Mouse (Mus musculus) midbrain, embryonic 12.5 days (tissue): ENCODE data around the gene Tnfsfm13. TPM values are rescaled to one million over a fixed set of nuclear protein-coding genes. Genes with fewer than 3 reads are reported as not detected.
"Not testable (repeated sequence)": the region's sequence is repeated elsewhere in the genome, so short reads cannot be mapped to it uniquely, and the experiment has no call there.

Experiments
- ATAC-seq: fragments of 200-750 bp; cut with Nextera tagmentation; 2 replicates; pipeline ENCODE4 v1.8.0; 2017; ENCODE audit warnings: low read depth, moderate TSS enrichment, moderate library complexity; ENCODE audit not compliant: low FRiP score
- H3K27ac ChIP-seq: fragments of 300-500 bp; sonication (generic); replicated peaks from 2 replicates; pipeline ENCODE4 v1.5.1; 2016; ENCODE audit warnings: mild to moderate bottlenecking
- H3K27me3 ChIP-seq: fragments of 300-500 bp; sonication (generic); 2 replicates; pipeline ENCODE4 v1.6.1; 2016; ENCODE audit warnings: mild to moderate bottlenecking
- H3K36me3 ChIP-seq: fragments of 300-500 bp; sonication (generic); 2 replicates; pipeline ENCODE4 v1.6.1; 2016
- H3K4me1 ChIP-seq: fragments of 300-500 bp; sonication (generic); 2 replicates; pipeline ENCODE4 v1.6.1; 2016
- H3K4me2 ChIP-seq: fragments of 300-500 bp; sonication (generic); replicated peaks from 2 replicates; pipeline ENCODE4 v1.6.1; 2016; ENCODE audit warnings: mild to moderate bottlenecking, moderate library complexity
- H3K4me3 ChIP-seq: fragments of 300-500 bp; sonication (generic); 2 replicates; pipeline ENCODE4 v1.5.1; 2016; ENCODE audit warnings: mild to moderate bottlenecking
- H3K9ac ChIP-seq: fragments of 300-500 bp; sonication (generic); replicated peaks from 2 replicates; pipeline ENCODE4 v1.6.1; 2016; ENCODE audit warnings: mild to moderate bottlenecking, moderate library complexity
- H3K9me3 ChIP-seq: fragments of 300-500 bp; sonication (generic); 2 replicates; pipeline ENCODE4 v1.6.1; 2016; ENCODE audit warnings: mild to moderate bottlenecking
- WGBS: fragments of 180-500 bp; shearing (Covaris S2); methylation state at CpG from one replicate; pipeline ENCODE4 v1.1.7; 2016; 5-methylcytosine and 5-hydroxymethylcytosine counted together
- polyA plus RNA-seq: library from polyadenylated mRNA; unstranded; fragments of >200 nt; fragmentation: Nextera tagmentation; extraction: Ambion mirVana; gene quantifications from 2 replicates; pipeline ENCODE4 v1.2.1, GENCODE M21; 2016

The Tnfsfm13 gene
- polyA plus RNA-seq, 1 experiment from 2014 or later = 0.65 TPM

DNA sequence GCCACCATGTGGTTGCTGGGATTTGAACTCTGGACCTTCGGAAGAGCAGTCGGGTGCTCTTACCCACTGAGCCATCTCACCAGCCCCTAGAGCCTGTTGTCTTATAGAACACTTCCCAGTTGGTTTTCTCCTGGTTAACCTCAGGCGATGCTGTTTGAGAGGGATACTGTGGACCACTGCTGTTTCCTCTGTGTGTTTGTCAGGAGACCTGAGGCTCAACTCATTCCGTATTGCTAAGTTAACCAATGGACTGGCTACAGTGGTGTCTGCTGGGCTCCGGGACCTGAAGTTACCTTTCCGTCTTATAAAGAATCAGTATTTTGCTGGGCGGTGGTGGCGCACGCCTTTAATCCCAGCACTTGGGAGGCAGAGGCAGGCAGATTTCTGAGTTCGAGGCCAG is 7.0 kb upstream of the Tnfsfm13 start:
- H3K9ac ChIP-seq, H3K9me3 ChIP-seq, H3K36me3 ChIP-seq, H3K4me3 ChIP-seq, H3K4me1 ChIP-seq, H3K27me3 ChIP-seq, H3K4me2 ChIP-seq, H3K27ac ChIP-seq, ATAC-seq: not testable (repeated sequence)
- 87% methylated on average over 10 of the region's 10 CpGs for WGBS

DNA sequence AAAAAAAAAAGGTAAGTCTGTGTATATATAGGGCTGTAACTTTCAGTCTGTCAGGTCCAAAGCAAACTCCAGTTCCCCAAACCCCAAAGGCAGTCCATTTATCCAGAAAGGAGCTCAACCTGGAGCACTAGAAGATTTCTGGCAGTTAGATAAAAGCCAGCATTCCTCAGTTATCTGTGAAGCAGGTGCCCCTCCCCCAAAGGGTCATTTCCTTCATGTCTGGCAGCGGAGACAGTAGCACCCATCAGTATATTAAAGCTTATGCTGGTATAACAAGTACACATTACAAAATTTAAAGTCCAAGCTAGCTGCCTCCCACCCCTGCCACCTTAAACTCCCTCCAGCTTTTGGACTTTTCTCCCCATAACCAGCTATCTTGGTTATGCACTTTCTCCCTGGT is 3.7 kb upstream of the Tnfsfm13 start:
- no peak overlapping the region for H3K4me3 ChIP-seq
- peaks cover 9% of the 10 kb centered on the region for H3K27me3 ChIP-seq
- H3K4me2 ChIP-seq = no peak overlapping the region
- no peak overlapping the region for H3K9ac ChIP-seq
- 92% methylated on average over 1 of the region's 1 CpGs for WGBS
- no peaks in the 10 kb centered on the region for H3K36me3 ChIP-seq
- no peak overlapping the region for H3K27ac ChIP-seq
- H3K4me1 ChIP-seq = peaks cover 10% of the 10 kb centered on the region
- H3K9me3 ChIP-seq = no peaks in the 10 kb centered on the region
- ATAC-seq = no peak

DNA sequence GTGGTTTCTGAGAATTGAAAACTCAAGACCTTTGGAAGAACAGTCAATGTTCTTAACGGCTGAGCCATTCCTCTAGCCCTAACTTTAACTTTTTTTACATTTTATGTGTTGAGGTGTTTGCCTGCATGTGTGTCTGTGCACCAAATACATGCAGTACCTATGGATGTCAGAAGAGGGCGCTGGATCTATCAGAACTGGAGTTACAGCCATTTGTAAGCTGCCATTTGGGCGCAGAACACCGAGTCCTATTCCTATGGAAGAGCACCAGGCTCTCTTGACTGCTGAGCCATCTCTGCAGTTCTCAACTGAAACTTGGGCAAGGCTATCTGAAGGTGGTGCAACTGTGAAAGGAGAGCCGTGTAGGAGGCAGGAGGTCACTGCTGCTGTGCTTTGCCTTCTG is 2.7 kb upstream of the Tnfsfm13 start:
- Histone ChIP-seq H3K27ac (no peak overlapping the region), H3K4me1 (peaks cover 10% of the 10 kb centered on the region), H3K4me2 (no peak overlapping the region), H3K4me3 (no peak overlapping the region), H3K27me3 (peaks cover 9% of the 10 kb centered on the region), H3K9me3 (no peaks in the 10 kb centered on the region), H3K9ac (no peak overlapping the region), H3K36me3 (no peaks in the 10 kb centered on the region)
- 70% methylated on average over 5 of the region's 5 CpGs for WGBS
- no peak for ATAC-seq

DNA sequence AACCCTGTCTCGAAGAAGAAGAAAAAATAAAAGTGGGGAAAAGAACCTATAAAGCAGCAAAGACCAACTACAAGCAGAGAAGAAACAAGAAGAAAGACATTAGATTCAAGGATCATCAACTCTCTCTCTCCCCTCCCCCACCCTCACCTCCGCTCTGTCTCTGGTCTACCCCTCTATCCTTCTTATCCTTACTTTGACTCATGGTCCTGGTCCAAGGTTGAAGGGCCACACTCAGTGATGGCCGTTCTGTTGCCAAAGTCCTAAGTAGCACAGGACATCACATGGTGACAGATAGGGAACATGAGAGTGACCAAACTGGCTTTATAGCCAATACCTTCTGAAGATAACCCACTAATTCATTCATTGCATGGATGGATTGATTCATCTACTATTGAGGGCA is 1.5 kb upstream of the Tnfsfm13 start:
- H3K9ac ChIP-seq = no peak overlapping the region
- no peaks in the 10 kb centered on the region for H3K36me3 ChIP-seq
- H3K4me2 ChIP-seq = no peak overlapping the region
- peaks cover 10% of the 10 kb centered on the region for H3K4me1 ChIP-seq
- ATAC-seq = no peak
- no peak overlapping the region for H3K4me3 ChIP-seq
- no peak overlapping the region for H3K27ac ChIP-seq
- H3K27me3 ChIP-seq = peaks cover 9% of the 10 kb centered on the region
- 86% methylated on average over 3 of the region's 3 CpGs for WGBS
- H3K9me3 ChIP-seq = no peaks in the 10 kb centered on the region

DNA sequence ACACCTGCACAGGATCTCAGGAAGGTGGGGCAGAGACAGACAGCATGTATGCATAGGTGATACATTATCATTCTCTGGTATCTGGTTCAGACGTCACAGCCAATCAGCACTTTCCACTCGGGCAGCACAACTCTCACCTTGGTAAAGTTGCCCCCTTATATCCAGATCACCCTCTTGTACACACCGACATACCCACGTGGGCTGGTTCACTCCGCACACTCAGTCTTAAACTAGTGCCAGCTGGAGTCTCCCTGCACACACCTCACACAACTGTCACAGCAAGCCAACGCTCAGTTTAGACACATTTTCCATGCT is 895 bp downstream of the Tnfsfm13 start:
- H3K36me3 ChIP-seq = no peaks in the 10 kb centered on the region
- ATAC-seq = no peak
- H3K9ac ChIP-seq = peak overlapping the region; percentile 90; the same call in 1 of the 2 replicates
- H3K4me2 ChIP-seq = peak overlapping the region; percentile 93
- no peaks in the 10 kb centered on the region for H3K9me3 ChIP-seq
- peak overlapping the region; percentile 53 for H3K4me3 ChIP-seq
- 33% methylated on average over 6 of the region's 6 CpGs for WGBS
- H3K27ac ChIP-seq = no peak overlapping the region
- peaks cover 14% of the 10 kb centered on the region for H3K27me3 ChIP-seq
- H3K4me1 ChIP-seq = peaks cover 10% of the 10 kb centered on the region

DNA sequence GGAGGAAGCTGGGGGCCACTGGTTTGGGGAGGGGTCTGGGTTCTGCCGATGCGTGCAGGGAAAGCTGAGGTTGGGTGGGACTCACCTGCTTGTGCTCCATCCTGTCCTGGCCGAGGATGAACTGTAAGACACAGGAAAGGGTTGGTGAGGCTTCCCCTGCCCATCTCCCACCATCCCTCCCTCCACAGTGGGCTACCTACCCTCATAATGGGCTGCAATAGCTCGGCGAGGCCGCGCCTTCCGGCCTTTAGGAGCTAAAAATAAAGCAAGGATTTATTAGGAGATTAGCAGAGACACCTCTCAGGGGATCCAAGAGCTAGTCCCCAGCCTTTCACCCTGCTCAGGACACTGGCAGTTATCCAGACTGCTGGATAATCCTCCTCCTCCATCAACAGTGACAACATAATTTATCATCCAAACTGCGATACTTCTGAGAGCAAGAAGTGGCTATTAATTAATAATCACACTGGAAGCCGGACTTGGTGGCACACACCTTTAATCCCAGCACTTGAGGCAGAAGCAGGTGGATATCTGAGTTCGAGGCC is 2.4 kb downstream of the Tnfsfm13 start:
- 58% methylated on average over 11 of the region's 11 CpGs for WGBS
- Histone ChIP-seq H3K4me3 (no peak overlapping the region), H3K36me3 (no peaks in the 10 kb centered on the region), H3K9me3 (no peaks in the 10 kb centered on the region), H3K4me2 (no peak overlapping the region), H3K27ac (no peak overlapping the region), H3K9ac (no peak overlapping the region), H3K27me3 (peaks cover 14% of the 10 kb centered on the region), H3K4me1 (peaks cover 10% of the 10 kb centered on the region)
- no peak for ATAC-seq

DNA sequence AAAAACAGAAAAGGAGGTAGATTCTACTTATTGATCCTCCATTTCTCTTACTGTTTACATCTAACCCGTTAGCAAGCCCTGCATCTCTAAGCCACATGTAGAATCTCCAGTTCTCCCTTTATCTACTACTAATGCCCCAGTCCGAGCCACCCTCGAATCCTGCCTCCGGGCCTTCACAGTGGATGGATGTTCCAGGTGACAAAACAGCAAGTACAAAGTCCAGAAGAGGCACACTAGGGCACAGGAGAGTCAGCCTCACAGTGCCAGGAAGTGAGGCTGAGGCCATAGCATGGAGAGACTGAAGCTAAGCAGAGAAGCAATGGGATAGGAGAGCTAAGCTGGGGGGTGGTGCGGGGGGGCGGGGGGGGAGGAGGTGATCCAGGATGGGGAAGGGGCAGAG is 3.0 kb downstream of the Tnfsfm13 start:
- no peak for ATAC-seq
- WGBS = 89% methylated on average over 6 of the region's 6 CpGs
- no peak overlapping the region for H3K4me3 ChIP-seq
- no peak overlapping the region for H3K27ac ChIP-seq
- no peak overlapping the region for H3K9ac ChIP-seq
- no peaks in the 10 kb centered on the region for H3K9me3 ChIP-seq
- H3K36me3 ChIP-seq = no peaks in the 10 kb centered on the region
- H3K4me1 ChIP-seq = peaks cover 10% of the 10 kb centered on the region
- no peak overlapping the region for H3K4me2 ChIP-seq
- peaks cover 14% of the 10 kb centered on the region for H3K27me3 ChIP-seq

DNA sequence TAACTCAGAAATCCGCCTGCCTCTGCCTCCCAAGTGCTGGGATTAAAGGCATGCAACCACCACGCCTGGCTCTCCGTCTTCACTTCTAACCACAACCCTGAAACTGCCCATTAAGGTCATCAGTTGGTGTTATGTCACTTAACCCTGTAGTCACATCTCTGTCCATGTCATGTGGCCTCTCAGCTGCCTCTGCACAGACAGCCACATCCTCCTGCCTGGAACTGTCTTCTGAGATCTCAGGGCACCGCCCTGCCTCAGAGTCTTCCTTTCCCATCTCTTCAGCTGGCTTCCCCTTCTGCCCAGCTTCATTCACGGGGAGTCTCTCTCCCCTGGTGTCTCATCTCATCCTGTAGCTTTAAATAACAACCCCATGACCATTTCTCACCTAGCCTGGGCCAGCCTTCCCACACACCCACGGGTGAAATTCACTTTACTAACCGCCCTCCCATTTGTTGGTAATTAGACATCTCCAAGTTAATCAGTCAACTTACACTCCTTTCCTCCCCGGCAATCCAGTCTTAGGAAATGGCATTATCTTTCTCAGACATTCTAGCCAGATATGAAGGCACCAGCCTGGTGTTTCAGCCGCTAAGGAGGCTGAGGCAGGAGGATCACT is 3.6 kb downstream of the Tnfsfm13 start:
- no peaks in the 10 kb centered on the region for H3K9me3 ChIP-seq
- peaks cover 15% of the 10 kb centered on the region for H3K27me3 ChIP-seq
- no peaks in the 10 kb centered on the region for H3K36me3 ChIP-seq
- no peak overlapping the region for H3K27ac ChIP-seq
- no peak overlapping the region for H3K9ac ChIP-seq
- H3K4me1 ChIP-seq = peaks cover 10% of the 10 kb centered on the region
- H3K4me2 ChIP-seq = no peak overlapping the region
- 84% methylated on average over 9 of the region's 9 CpGs for WGBS
- ATAC-seq = no peak
- no peak overlapping the region for H3K4me3 ChIP-seq

DNA sequence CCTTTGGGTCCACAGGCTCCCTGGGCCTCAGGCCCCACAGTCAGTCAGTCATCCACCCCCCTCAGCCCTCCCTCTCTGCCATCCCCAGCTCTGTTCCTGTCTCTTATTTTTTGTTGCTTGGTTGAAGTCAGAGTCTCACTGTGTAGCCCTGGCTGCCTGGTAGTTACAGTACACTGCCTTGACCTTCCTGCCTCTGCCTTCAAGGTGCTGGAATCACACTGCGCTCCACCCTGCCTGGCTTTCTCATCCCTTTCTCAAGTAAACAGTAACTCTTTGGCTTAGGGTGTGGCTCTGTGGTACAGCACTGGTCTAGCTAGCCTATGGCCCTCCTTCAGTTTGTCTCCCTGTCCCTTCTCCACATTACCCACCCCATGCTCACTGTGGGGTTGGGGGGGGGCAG is 6.0 kb downstream of the Tnfsfm13 start:
- Histone ChIP-seq H3K27me3 (0 out of 2 replicates have a peak, but pooled peaks cover 17% of the 10 kb centered on the region), H3K9ac (no peak overlapping the region), H3K9me3 (no peaks in the 10 kb centered on the region), H3K4me3 (no peak overlapping the region), H3K27ac (no peak overlapping the region), H3K36me3 (no peaks in the 10 kb centered on the region), H3K4me1 (0 out of 2 replicates have a peak, but pooled peaks cover 2% of the 10 kb centered on the region), H3K4me2 (no peak overlapping the region)
- 88% methylated on average over 1 of the region's 1 CpGs for WGBS
- no peak for ATAC-seq

DNA sequence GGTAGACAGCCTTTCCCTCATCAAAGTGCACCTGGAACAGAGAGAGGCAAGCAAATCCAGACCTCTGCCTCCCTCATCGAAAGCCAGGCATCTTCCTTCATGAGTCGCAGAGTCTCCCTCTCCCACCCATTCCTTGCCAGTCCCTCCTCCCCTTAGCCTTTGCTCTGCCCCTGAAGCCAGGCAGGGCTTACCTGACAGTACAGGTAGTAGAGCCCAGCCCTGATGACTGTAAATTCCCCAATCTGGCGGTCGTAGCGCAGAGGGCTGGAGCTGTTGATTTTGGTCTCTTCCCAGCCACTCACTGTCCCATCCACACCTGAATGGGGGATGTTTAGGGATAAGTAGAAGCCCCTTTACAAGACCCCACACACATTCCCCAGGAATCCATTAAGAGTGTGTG is 8.8 kb downstream of the Tnfsfm13 start:
- ATAC-seq = no peak
- Histone ChIP-seq H3K9ac (0 out of 2 replicates have a peak overlapping the region, but pooled peaks have one; percentile 25), H3K4me1 (peaks cover 13% of the 10 kb centered on the region), H3K4me2 (no peak overlapping the region), H3K27me3 (peaks cover 24% of the 10 kb centered on the region; the same call in 1 of the 2 replicates), H3K4me3 (no peak overlapping the region), H3K9me3 (no peaks in the 10 kb centered on the region), H3K36me3 (no peaks in the 10 kb centered on the region), H3K27ac (no peak overlapping the region)
- WGBS = 66% methylated on average over 5 of the region's 5 CpGs

DNA sequence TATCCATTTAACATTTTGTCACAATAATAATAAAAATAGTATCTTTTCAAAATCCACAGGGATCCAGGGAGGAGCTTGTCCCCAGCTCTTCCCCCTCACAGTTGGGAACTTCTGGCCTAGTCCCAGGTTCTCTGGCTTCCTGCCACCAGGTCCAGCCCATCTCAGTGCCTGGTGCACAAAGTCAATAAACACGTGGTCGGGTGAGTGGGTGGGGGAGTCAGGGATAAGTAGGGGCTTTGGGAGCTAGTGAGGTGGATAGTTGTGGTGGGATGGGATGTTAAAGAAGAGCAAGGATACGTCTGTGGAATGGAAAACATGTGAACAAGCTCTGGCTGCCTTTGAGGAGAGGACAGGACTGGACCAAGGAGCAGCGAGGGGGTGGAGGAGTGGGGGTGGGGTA is 9.5 kb downstream of the Tnfsfm13 start:
- no peaks in the 10 kb centered on the region for H3K9me3 ChIP-seq
- 19% methylated on average over 4 of the region's 4 CpGs for WGBS
- 0 out of 2 replicates have a peak overlapping the region, but pooled peaks have one; percentile 25 for H3K9ac ChIP-seq
- H3K4me2 ChIP-seq = no peak overlapping the region
- H3K4me1 ChIP-seq = peaks cover 13% of the 10 kb centered on the region
- ATAC-seq = no peak
- H3K4me3 ChIP-seq = no peak overlapping the region
- peaks cover 22% of the 10 kb centered on the region; the same call in 1 of the 2 replicates for H3K27me3 ChIP-seq
- no peaks in the 10 kb centered on the region for H3K36me3 ChIP-seq
- H3K27ac ChIP-seq = no peak overlapping the region

DNA sequence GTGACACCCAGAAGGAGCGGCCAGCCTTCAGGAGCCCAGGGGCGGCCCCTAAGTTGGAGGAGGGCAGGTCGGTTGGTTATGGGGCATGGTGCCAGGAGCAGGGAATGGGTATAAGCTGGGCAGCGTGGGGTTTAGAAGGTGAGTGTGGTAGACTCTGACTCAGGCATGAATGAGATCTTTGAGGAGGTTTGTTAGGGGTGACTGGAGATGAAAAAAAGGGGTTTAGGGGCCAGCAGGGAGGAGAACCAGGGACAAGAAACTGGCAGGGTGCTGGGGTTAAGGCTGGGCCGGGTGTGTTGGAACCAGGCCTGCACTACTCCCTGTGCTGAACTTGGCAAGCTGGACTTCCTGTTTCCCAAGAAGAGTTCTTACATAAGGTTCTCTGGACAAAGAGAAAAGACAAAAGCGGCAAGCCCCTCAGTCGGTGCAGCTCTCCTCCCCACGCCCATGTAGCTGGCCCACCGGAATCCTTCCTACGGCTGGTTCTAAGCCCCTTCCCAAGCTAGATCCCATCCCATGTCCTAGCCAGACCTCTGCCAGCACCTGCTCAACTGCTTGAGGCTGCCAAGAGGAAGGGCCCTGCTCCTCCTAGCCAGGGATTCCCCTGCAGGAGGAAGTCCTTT is 10.3 kb downstream of the Tnfsfm13 start, which contains the start of gene Tnfsf13:
Gene Tnfsf13 (minus strand): TSS at position 259 of the 623 bp plus-strand sequence.
- Histone ChIP-seq H3K36me3 (no peaks in the 10 kb centered on the region), H3K27me3 (peaks cover 19% of the 10 kb centered on the region; the same call in 1 of the 2 replicates), H3K4me2 (no peak within 1 kb of the TSS), H3K4me1 (peaks cover 19% of the 10 kb centered on the region), H3K4me3 (no peak within 1 kb of the TSS), H3K9me3 (no peaks in the 10 kb centered on the region), H3K9ac (peak within 1 kb of the TSS; percentile 25; the same call in 1 of the 2 replicates), H3K27ac (no peak within 1 kb of the TSS)
- ATAC-seq = no peak
- WGBS = 58% methylated on average over 10 of the region's 10 CpGs
